Mouse (Mus musculus) embryo, embryonic 11.5 days (tissue): ENCODE measurements around the gene Clec3a.

Experiments used
- DNase-seq: peaks from one replicate; pipeline ENCODE4 v3.0.0-alpha.2; 2012; ENCODE audit warnings: low read depth, low spot score

Clec3a gene

DNA sequence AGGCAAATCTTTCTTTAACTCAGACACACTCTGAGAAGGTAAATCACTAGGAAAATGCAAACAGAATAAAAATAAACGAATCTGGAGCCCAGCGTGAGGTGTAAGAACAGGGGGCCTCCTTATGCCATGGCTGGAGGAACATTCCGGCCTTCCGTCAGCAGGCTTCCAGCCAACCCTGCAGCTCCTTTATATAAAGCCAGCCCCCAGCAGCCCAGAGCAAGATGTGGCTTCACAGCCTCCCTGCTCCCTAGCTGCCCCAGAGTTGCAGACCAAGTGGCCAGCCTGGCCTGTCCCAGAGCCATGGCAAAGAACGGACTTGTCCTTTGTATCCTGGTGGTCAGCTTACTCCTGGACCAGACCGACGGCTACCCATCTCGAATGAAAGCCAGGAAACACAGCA lies at the start of gene Clec3a:
Gene Clec3a (plus strand): TSS at position 301 of the 400 bp plus-strand sequence.
- DNase-seq: no peak

DNA sequence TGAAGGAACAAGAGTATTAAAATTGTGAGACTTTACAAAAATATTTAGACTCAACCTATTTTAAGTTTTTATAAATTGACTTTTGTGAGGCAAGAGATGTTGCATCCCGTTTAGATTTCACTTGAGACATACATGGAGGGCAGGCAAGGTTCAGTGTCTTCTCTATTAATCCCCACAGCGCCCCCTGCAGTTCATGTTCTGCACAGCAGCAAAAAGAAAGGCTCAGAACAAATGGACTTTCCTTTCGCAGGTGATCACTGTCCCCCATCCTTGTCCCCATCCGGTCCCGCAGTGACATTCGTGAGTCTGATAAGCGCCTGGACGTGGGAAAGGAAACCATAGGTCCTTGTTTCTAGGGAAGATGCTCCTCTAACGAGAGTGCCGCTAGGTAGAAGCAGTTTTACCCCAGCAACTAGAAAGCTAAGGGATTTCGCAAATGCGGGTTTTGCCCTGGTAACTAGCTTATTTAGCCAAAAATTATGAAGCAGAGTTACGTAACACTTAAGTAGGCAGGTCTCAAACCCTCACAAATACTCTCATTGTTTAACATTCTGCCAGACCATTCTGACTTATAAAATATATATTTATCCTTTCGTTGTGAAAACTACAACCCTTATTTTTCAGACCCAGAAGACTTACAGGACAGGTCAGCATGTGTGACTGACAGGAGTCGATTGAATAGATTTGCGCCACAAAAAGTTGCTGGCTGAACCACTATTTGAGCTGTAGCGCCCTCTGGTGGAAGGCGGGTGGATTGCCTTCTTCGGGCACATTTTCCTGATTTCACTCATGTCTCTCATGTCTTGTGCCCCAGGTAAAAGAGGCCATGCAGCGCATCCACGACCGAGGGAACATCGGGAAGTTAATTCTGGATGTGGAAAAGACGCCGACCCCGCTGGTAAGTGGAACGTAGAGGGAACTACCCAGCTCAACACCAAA lies 48.6 kb upstream of the Clec3a start:
- DNase-seq: peak; percentile 53

GRCm38 (mm10) chr8:114374390-114374789 lies 43.5 kb upstream of the Clec3a start:
- DNase-seq: no peak

DNA sequence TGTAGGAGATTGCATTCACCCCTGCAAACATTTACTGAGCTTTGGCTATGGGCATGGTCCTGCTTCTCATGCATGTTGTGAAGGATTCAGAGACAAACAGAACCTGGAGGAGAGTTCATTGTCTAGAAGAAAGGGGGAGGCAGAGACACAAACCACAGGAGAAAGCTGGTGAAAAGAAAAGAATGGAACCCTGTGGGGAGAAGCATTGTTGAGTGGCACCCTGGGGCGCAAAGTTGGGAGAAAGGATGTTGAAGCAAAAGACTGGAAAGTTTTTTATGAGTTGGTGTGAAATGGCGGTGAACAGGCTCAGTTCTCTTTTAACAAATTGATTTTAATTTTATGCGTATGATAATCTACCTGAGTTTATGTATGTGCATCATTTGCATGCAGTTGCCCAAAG lies 33.7 kb upstream of the Clec3a start:
- no peak for DNase-seq

DNA sequence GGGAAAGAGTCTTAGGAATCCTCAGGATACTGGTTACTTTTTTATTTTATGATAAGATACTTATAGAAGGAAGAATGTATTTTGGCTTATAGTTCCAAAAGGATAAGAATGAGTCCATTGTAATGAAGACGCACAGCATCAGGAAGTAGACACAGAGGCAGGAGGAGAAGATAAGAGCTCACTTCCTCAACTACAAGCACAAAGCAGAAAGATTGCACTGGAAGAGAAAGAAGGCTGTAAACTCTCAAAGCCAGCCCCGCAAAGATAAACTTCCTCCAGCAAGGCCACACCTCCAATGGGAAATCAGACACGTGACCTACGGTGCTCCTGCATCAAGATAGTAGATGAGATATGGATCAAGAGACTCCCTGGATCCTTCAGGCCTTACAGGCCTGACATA lies 30.4 kb upstream of the Clec3a start:
- DNase-seq: no peak

DNA sequence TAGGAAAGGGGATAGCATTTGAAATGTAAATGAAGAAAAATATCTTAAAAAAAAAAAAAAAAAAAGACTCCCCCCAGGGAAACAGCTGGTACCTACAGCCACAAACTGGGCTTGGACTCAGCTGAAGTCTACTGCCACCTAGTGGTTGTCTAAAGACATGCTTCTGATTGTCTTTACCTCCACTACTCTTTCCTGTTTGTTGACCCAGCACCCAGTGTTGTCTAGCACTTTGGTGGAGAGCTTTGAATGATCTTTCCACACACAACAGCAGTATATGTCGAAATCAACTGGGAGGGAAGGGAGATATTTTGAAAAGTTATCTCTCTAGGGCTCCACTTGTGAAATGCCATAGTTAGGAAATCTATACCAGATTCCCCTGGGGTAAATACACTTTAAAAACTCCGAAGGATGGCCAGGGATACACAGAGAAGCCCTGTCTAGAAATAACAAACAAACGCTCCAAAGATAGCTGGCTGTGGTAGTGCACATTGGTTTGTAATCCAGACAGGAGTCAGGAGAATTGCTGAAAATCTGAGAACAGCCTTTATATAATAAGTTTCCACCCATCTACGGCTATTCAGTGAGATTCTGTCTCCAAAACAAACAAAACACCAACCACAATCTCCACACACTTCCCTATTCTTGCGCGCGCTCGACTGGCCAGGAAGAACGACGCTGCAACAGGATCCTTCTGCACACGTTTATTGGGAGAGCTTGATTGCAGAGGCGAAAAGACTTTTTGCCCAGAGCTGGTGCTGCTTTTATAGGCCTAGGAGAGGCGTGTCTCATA lies 27.2 kb upstream of the Clec3a start:
- no peak for DNase-seq

DNA sequence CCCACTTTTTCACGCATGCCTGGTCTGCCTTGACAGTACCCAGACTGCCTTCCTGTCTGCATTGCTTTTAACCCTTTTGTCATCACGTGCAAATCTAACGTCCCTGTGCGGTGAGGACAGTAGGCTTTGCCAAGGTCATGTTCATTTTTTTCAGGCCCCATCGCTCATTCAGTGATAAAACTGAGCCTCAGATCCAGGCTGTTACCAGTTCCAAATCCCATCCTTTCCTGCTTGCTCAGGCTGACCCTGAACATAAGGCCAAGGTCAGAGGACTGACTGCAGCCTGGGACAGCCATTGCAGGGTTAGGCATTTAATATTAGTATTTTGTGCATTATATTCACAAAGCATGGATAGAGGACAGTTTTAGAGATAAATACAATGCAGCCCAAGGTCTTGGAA lies 19.6 kb upstream of the Clec3a start:
- DNase-seq: no peak

DNA sequence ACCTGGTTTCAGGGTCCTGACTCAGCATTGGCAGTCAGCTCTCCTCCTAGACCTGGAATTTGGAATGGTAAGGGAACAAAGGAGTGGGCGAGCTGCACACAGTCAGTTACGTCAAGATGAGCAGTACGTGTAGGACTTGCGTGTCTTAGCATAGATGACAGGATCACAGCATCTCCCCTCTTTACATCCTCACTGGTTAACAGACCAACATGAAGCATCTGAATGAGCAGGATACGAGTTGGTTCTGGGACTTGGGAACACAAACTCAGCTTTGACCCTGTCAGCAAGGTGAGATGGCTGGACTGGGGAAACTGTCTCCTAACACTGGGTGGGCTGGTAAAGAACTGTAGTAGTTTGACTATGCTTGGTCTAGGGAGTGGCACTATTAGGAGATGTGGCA lies 18.6 kb upstream of the Clec3a start:
- no peak for DNase-seq

DNA sequence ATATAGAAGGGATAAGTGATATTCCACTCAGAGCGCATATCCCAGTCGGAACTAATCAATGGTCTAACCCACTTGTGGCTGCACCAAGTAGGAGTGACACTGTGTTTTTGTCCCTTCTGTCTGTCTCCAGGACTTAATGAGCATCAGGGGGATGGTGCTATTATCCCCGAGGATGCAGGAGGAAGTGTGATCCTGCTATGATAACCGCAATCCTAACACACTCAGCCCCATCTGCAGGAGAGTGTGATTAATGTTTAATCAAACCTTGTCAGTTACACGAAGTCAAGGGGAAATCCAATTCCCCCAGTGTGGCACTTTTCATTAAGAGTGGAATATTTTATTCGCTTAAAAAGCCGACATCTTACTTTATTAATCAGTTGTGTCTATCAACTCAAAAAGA lies 16.2 kb upstream of the Clec3a start:
- DNase-seq: no peak

DNA sequence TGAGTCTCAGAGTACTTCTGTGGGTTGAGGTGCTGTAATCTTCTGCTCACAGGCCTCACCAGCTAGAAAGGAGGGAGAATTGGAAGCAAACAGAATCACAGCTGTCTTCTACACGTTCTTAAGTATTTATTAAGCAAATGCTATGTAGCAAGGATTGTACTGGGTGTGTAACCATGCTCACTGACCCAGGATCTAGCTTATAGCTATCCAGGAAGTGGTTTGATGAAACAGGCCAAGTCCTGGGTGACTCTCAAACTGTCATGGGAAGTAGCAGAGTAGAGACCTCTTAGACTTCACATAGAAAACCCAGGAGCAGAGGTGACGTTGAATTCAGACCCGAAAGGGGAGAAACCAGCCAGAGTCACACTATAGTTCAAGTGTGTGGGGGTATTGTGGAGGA lies 6.5 kb upstream of the Clec3a start:
- no peak for DNase-seq

- no peak for DNase-seq
These were observed 600 bp downstream of the Clec3a start for GRCm38 (mm10) chr8:114418486-114418885.

GRCm38 (mm10) chr8:114418904-114419303 lies 1.0 kb downstream of the Clec3a start:
- no peak for DNase-seq

GRCm38 (mm10) chr8:114421544-114421943 lies 3.7 kb downstream of the Clec3a start:
- no peak for DNase-seq

DNA sequence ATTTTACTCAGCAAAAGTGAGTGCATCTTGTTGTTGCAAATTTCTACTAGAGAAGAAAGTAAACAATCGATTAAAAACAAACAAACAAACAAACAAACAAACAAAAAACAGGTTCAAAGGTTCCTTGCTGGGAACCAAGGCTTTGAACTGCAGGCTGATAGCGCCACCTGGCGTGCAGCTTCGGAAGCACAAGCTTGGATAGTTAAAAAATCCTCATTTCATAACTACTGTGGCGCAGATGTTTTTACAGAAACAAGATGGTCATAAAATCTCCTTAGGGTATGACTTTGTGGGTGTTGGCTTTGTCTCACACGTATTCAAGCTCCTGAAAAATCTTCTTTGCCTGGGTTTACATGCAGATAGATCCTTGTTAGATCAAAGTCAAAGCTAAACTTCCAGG lies 20.4 kb downstream of the Clec3a start:
- peak; percentile 51 for DNase-seq

DNA sequence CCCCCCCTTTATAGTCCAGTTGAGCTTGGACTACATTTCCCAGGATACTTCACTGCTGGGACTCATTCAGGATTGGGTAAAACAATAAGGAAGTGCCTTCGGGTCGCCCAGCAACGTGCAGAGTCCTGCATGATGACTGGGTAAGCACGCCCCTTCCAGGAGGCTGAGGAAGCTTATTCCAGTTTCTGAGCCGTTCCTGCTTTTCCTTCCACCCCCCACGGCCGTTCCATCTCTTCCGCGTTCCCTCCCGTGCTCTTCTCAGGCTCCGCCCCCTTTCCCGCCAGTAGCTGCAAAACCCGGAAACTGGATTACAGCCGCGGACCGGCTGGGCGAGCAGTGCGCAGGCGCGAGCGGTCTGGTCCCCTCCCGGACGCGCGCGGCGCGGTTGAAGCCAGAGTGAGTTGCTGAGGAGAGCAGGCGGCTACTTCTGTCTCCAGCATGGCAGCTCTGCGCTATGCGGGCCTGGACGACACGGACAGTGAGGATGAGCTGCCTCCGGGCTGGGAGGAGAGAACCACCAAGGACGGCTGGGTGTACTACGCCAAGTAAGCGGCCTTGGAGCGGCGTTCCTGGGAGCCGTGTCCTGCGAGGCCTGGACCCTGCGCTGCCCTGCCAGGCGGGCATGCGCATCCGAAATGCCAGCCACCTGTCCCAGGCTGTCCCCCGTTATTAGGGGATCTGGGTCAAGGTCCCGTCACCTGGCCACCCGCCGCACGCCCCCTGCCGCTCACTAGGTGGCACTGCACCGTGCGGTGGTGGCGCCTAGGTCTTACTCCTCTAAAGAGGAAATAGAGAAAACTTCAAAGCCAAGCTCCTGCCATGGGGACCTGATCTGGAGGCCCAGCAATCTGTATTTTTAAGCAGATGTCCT lies 21.7 kb downstream of the Clec3a start, which contains the start of gene Wwox:
Gene Wwox (plus strand): TSS at position 322 of the 871 bp plus-strand sequence.
- DNase-seq: peak; percentile 95

GRCm38 (mm10) chr8:114440205-114440589 lies 22.3 kb downstream of the Clec3a start:
- DNase-seq: no peak

- DNase-seq: peak; percentile 23
These were observed 23.7 kb downstream of the Clec3a start for GRCm38 (mm10) chr8:114441616-114442015.

DNA sequence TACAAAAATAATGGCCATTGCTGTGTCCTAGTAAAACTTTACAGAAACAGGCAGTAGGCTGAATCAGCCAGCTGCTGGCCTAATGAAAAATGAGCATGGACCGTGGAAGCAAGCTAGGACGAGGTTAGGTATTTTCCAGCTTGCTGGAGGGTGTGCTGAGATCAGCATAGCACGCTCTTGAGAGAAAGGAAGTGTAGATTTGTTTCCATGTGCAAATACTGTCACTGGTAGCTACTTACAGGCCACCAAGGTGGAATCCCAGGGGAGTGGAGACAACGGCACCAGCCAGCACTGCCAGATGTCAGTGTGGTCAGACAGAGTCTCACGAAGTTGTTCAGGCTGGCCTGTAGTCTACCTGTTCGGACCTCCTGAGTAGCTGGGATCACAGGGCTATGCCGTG lies 29.0 kb downstream of the Clec3a start:
- DNase-seq: no peak

GRCm38 (mm10) chr8:114452278-114452677 lies 34.4 kb downstream of the Clec3a start:
- no peak for DNase-seq

DNA sequence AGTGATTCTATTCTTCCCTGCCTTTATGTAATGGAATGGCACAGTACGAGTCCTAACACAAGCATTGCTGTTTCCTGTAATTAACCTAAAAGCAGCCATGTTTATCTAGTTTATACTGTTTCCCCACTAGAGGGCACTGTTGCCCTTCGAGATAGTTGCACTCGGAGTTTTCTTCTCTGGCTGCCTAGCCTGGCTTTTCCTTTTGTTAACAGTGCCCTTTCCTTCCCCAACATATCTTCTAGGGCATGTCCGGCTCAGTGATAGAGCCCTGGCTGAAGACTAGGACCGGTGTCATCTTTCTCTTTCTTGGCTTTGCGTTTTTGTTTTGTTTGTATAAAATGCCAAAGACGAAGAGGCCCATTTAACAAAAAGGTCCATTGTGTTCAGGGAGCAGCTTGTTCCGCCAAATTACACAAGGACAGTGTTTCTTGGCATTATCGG lies 34.9 kb downstream of the Clec3a start:
- peak; percentile 70 for DNase-seq

- no peak for DNase-seq
These were observed 37.4 kb downstream of the Clec3a start for GRCm38 (mm10) chr8:114455302-114455701.

- DNase-seq: no peak
These were observed 38.1 kb downstream of the Clec3a start for GRCm38 (mm10) chr8:114455953-114456352.
